In genomic region chr6:124427791-124428576, GRCm38 (mm10) we compare ENCODE assay signal across 12 mouse cellular contexts. TPM values are rescaled to one million over a fixed set of nuclear protein-coding genes. Genes with fewer than 3 reads are reported as not detected.
DNase-seq lines count a peak whose midpoint lies in the region; ATAC-seq and TF ChIP-seq lines count a peak whose summit lies in the region.
"Had no signal": no experiment of that assay in that cellular context is flagged by ENCODE, and none has a peak within 500 bp of the region (broad histone marks: within the 10 kb centered on the region; RNA-seq: fewer than 3 reads in every experiment).

No protein-coding gene starts in this region.

- 0 out of 2 replicates have a peak, but pooled peaks have one; percentile 5 for ATAC-seq in frontal cortex, adult (ENCODE audit: low TSS enrichment)
- no peak for ATAC-seq in forebrain, postnatal 0 days
- ATAC-seq: CD4-positive, CD25-positive, alpha-beta regulatory T cell, adult 4 months; intestine, embryonic 15.5 days; Patski had no signal

- H3K9ac ChIP-seq in forebrain, postnatal 0 days = no peak overlapping the region
- H3K9ac ChIP-seq: intestine, embryonic 15.5 days had no signal

- H3K4me3 ChIP-seq in layer of hippocampus, adult 2 months = no peak overlapping the region
- H3K4me3 ChIP-seq in forebrain, postnatal 0 days (ENCODE audit: low read depth, low read length) = no peak overlapping the region
- H3K4me3 ChIP-seq: intestine, embryonic 15.5 days had no signal

- no peak overlapping the region for H3K4me2 ChIP-seq in forebrain, postnatal 0 days (ENCODE audit: low read depth)
- H3K4me2 ChIP-seq: intestine, embryonic 15.5 days had no signal

- WGBS in forebrain, postnatal 0 days = 28% methylated on average over 6 of the region's 6 CpGs

- peaks cover 17% of the 10 kb centered on the region for H3K36me3 ChIP-seq in forebrain, postnatal 0 days (ENCODE audit: insufficient read depth)
- H3K36me3 ChIP-seq: intestine, embryonic 15.5 days had no signal

- peak overlapping the region; percentile 36; the same call in 1 of the 2 replicates for H3K27ac ChIP-seq in layer of hippocampus, adult 2 months
- peak overlapping the region; percentile 29 for H3K27ac ChIP-seq in forebrain, postnatal 0 days (ENCODE audit: low read depth, low read length)
- H3K27ac ChIP-seq: intestine, embryonic 15.5 days had no signal

- no peaks in the 10 kb centered on the region for H3K27me3 ChIP-seq in forebrain, postnatal 0 days (ENCODE audit: insufficient read depth, low read length)
- H3K27me3 ChIP-seq: intestine, embryonic 15.5 days had no signal

- no peak for TF ChIP-seq CTCF in layer of hippocampus, adult 2 months (conservative IDR thresholded peaks at IDR 0.05)
- no peak for TF ChIP-seq CTCF in forebrain, postnatal 0 days (IDR thresholded peaks at IDR 0.05; ENCODE audit: low read depth)

- no peaks in the 10 kb centered on the region for H3K9me3 ChIP-seq in forebrain, postnatal 0 days (ENCODE audit: low read length)
- H3K9me3 ChIP-seq: intestine, embryonic 15.5 days had no signal

- DNase-seq in frontal cortex, postnatal 36 days (ENCODE audit: low spot score in 2 of 2) = no peak
- no peak for DNase-seq in layer of hippocampus, adult 2 months (ENCODE audit: low spot score in 2 of 2)
- DNase-seq in layer of hippocampus, adult 9-11 months = no peak
- peak; percentile 31 for DNase-seq in Muller cell, postnatal 12 days (ENCODE audit: inconsistent ontology term)
- peak; percentile 19 for DNase-seq in forebrain, postnatal 0 days
- no peak for DNase-seq in heart, adult 9 months (ENCODE audit: low spot score in 2 of 2)
- DNase-seq: left cerebral cortex, postnatal 4 days; thymus, postnatal 14 days had no signal

- peaks cover 5% of the 10 kb centered on the region; the same call in 1 of the 2 replicates for H3K4me1 ChIP-seq in forebrain, postnatal 0 days (ENCODE audit: insufficient read depth)
- H3K4me1 ChIP-seq: intestine, embryonic 15.5 days had no signal

RNA-seq across cellular contexts. Expression of gene Pex5, which starts 13.1 kb away (rescaled TPM):
- 10 to 100 TPM; 50.1 to 53.5 TPM for total RNA-seq in layer of hippocampus, adult 2 months (2021)
- 98.2 and 103 TPM in 2 replicates for total RNA-seq in forebrain, postnatal 0 days (2014; rRNA removed)
- polyA plus RNA-seq in forebrain, postnatal 0 days (2015; fragmentation: Nextera tagmentation; extraction: Ambion mirVana) = 49.6 and 55.3 TPM in 2 replicates

RNA-seq across cellular contexts. Expression of gene Clstn3, which starts 36.6 kb away (rescaled TPM):
- total RNA-seq in layer of hippocampus, adult 2 months (2021) = 100 to 1,000 TPM; 265 to 268 TPM
- total RNA-seq in forebrain, postnatal 0 days (2014; rRNA removed) = 167 and 223 TPM in 2 replicates
- polyA plus RNA-seq in forebrain, postnatal 0 days (2015; fragmentation: Nextera tagmentation; extraction: Ambion mirVana) = 97.3 and 134 TPM in 2 replicates

Comparison
In these comparisons a context has a peak if more than half of its experiments do, and no peak if none do; other contexts are left out.
1. DNase-seq: peak in Muller cell, postnatal 12 days (single experiment) and forebrain, postnatal 0 days (single experiment); none in frontal cortex, postnatal 36 days (0 of 2), layer of hippocampus, adult 2 months (0 of 2), layer of hippocampus, adult 9-11 months (single experiment) and heart, adult 9 months (0 of 2).